Mouse (Mus musculus): ENCODE data around the gene Gpx8. TPM values are rescaled to one million over a fixed set of nuclear protein-coding genes. Genes with fewer than 3 reads are reported as not detected.

Gpx8 gene
- total RNA-seq (2022), result 100 to 1,000 TPM in 2 of 4 experiments, 10 to 100 TPM in 2; 91.6 to 107 (median 101) TPM

GRCm38 (mm10) chr13:113046211-113046883 is at the start of gene Gpx8:
Gene Gpx8, minus strand, starts transcription at chr13:113046410.
- peak; percentile 42 for DNase-seq

GRCm38 (mm10) chr13:113094618-113095017 is 48.4 kb upstream of the Gpx8 start:
- no peak for DNase-seq

GRCm38 (mm10) chr13:113090489-113090888 is 44.3 kb upstream of the Gpx8 start:
- no peak for DNase-seq

- DNase-seq, result no peak
Measured at GRCm38 (mm10) chr13:113087226-113088017, 41.2 kb upstream of the Gpx8 start.

- DNase-seq, result no peak
Measured at GRCm38 (mm10) chr13:113084732-113085131, 38.5 kb upstream of the Gpx8 start.

GRCm38 (mm10) chr13:113082101-113082500 is 35.9 kb upstream of the Gpx8 start:
- DNase-seq, result no peak

GRCm38 (mm10) chr13:113079021-113079420 is 32.8 kb upstream of the Gpx8 start:
- DNase-seq, result no peak

- no peak for DNase-seq
Measured at GRCm38 (mm10) chr13:113064542-113064941, 18.3 kb upstream of the Gpx8 start.

GRCm38 (mm10) chr13:113061746-113062145 is 15.5 kb upstream of the Gpx8 start:
- no peak for DNase-seq

GRCm38 (mm10) chr13:113055826-113056225 is 9.6 kb upstream of the Gpx8 start:
- DNase-seq, result no peak

- DNase-seq, result no peak
Measured at GRCm38 (mm10) chr13:113054230-113054629, 8.0 kb upstream of the Gpx8 start.

- no peak for DNase-seq
Measured at GRCm38 (mm10) chr13:113047647-113048046, 1.4 kb upstream of the Gpx8 start.

GRCm38 (mm10) chr13:113047018-113047417 is 808 bp upstream of the Gpx8 start:
- DNase-seq, result no peak

- no peak for DNase-seq
Measured at GRCm38 (mm10) chr13:113045458-113046110, 626 bp downstream of the Gpx8 start.

GRCm38 (mm10) chr13:113044876-113045275 is 1.3 kb downstream of the Gpx8 start:
- DNase-seq, result no peak

- peak; percentile 56 for DNase-seq
Measured at GRCm38 (mm10) chr13:113035852-113036251, 10.4 kb downstream of the Gpx8 start.

GRCm38 (mm10) chr13:113034950-113035421 is 11.2 kb downstream of the Gpx8 start, which contains the start of gene Cdc20b:
Gene Cdc20b, plus strand, starts transcription at chr13:113035111.
- DNase-seq, result peak; percentile 24

- DNase-seq, result no peak
Measured at GRCm38 (mm10) chr13:113034271-113034886, 11.8 kb downstream of the Gpx8 start.

- no peak for DNase-seq
Measured at GRCm38 (mm10) chr13:113032831-113033230, 13.4 kb downstream of the Gpx8 start.

GRCm38 (mm10) chr13:113031792-113032571 is 14.2 kb downstream of the Gpx8 start:
- DNase-seq, result no peak

GRCm38 (mm10) chr13:113031351-113031750 is 14.9 kb downstream of the Gpx8 start:
- no peak for DNase-seq
